Mouse (Mus musculus) adipocyte (in vitro differentiated cells): ENCODE measurements at regions not wholly inside any gene's neighbourhood (a gene's known extent, or its start where the extent isn't known, plus 50 kb on each side); places are given as distances from the start of the nearest gene placed in this dataset.
A peak's percentile ranks its signal among the peaks of the same experiment; 100 is the strongest.

Experiments
- DNase-seq: peaks from one replicate; pipeline ENCODE4 v3.0.0-alpha.2; 2016; ENCODE audit warnings: low spot score

- no peak for DNase-seq
Observed at GRCm38 (mm10) chr6:67114753-67115152, 77.5 kb upstream of the Gadd45a start.

GRCm38 (mm10) chr6:67113686-67114278, 76.5 kb upstream of the Gadd45a start:
- no peak for DNase-seq

GRCm38 (mm10) chr6:67113261-67113660, 76.0 kb upstream of the Gadd45a start:
- DNase-seq, result no peak

- DNase-seq, result no peak
Observed at GRCm38 (mm10) chr6:67112311-67112710, 75.1 kb upstream of the Gadd45a start.

- DNase-seq, result no peak
Observed at GRCm38 (mm10) chr6:67111581-67111980, 74.3 kb upstream of the Gadd45a start.

- peak; percentile 56 for DNase-seq
Observed at GRCm38 (mm10) chr6:67110391-67110790, 73.1 kb upstream of the Gadd45a start.

- peak; percentile 77 for DNase-seq
Observed at GRCm38 (mm10) chr6:67109774-67110173, 72.5 kb upstream of the Gadd45a start.

GRCm38 (mm10) chr6:67107517-67107916, 70.3 kb upstream of the Gadd45a start:
- DNase-seq, result no peak

GRCm38 (mm10) chr6:67106493-67106892, 69.2 kb upstream of the Gadd45a start:
- DNase-seq, result no peak

- no peak for DNase-seq
Observed at GRCm38 (mm10) chr6:67105386-67105785, 68.1 kb upstream of the Gadd45a start.

- DNase-seq, result no peak
Observed at GRCm38 (mm10) chr6:67104205-67104604, 66.9 kb upstream of the Gadd45a start.

- DNase-seq, result peak; percentile 99
Observed at GRCm38 (mm10) chr6:67102541-67103134, 65.4 kb upstream of the Gadd45a start.

- no peak for DNase-seq
Observed at GRCm38 (mm10) chr6:67102014-67102413, 64.8 kb upstream of the Gadd45a start.

GRCm38 (mm10) chr6:67094426-67094825, 57.2 kb upstream of the Gadd45a start:
- DNase-seq, result no peak

GRCm38 (mm10) chr6:67093128-67093527, 55.9 kb upstream of the Gadd45a start:
- no peak for DNase-seq

GRCm38 (mm10) chr6:67090150-67090549, 52.9 kb upstream of the Gadd45a start:
- no peak for DNase-seq

- DNase-seq, result no peak
Observed at GRCm38 (mm10) chr6:67089530-67090140, 52.4 kb upstream of the Gadd45a start.

GRCm38 (mm10) chr6:67088741-67089455, 51.6 kb upstream of the Gadd45a start:
- DNase-seq, result no peak

GRCm38 (mm10) chr6:67087837-67088440, 50.7 kb upstream of the Gadd45a start:
- DNase-seq, result no peak

- DNase-seq, result no peak
Observed at GRCm38 (mm10) chr6:67087393-67087792, 50.1 kb upstream of the Gadd45a start.
